Mouse (Mus musculus): ENCODE measurements around the gene Cds2. TPM values are rescaled to one million over a fixed set of nuclear protein-coding genes. Genes with fewer than 3 reads are reported as not detected.
"Not testable (repeated sequence)": the region's sequence is repeated elsewhere in the genome, so short reads cannot be mapped to it uniquely, and the experiment has no call there.

Gene Cds2
- polyA plus RNA-seq (2015; fragmentation: Nextera tagmentation; extraction: Ambion mirVana), result 8.8 and 9.6 TPM in 2 replicates

- H3K9ac ChIP-seq, result peak within 1 kb of the TSS; percentile 92
- H3K27ac ChIP-seq (replicated peaks), result peak within 1 kb of the TSS; percentile 86
- H3K27me3 ChIP-seq, result no peaks in the 10 kb centered on the region
- H3K4me1 ChIP-seq (replicated peaks), result peaks cover 34% of the 10 kb centered on the region
- no peaks in the 10 kb centered on the region for H3K36me3 ChIP-seq (replicated peaks)
- whole genome bisulfite sequencing (ENCODE audit: insufficient replicate concordance), result under 1% methylated on average over 47 of the region's 49 CpGs
- no peaks in the 10 kb centered on the region for H3K9me3 ChIP-seq (replicated peaks)
- peak; percentile 97 for ATAC-seq (ENCODE audit: insufficient read depth)
- peak within 1 kb of the TSS; percentile 92 for H3K4me2 ChIP-seq
- peak within 1 kb of the TSS; percentile 96 for H3K4me3 ChIP-seq (replicated peaks)
Measured at GRCm38 (mm10) chr2:132262879-132263398, at the start of gene Cds2. Gene Cds2 (plus strand): TSS chr2:132263148.

GRCm38 (mm10) chr2:132221611-132222073 lies 41.3 kb upstream of the Cds2 start:
- H3K4me3 ChIP-seq (replicated peaks), result no peak overlapping the region
- no peaks in the 10 kb centered on the region for H3K27me3 ChIP-seq
- WGBS (ENCODE audit: insufficient replicate concordance), result 51% methylated on average over 11 of the region's 11 CpGs
- ATAC-seq (ENCODE audit: insufficient read depth), result no peak
- no peak overlapping the region for H3K27ac ChIP-seq (replicated peaks)
- no peaks in the 10 kb centered on the region for H3K4me1 ChIP-seq (replicated peaks)
- no peak overlapping the region for H3K4me2 ChIP-seq
- H3K9ac ChIP-seq, result no peak overlapping the region
- no peaks in the 10 kb centered on the region for H3K36me3 ChIP-seq (replicated peaks)
- no peaks in the 10 kb centered on the region for H3K9me3 ChIP-seq (replicated peaks)

GRCm38 (mm10) chr2:132224359-132224758 lies 38.6 kb upstream of the Cds2 start:
- 49% methylated on average over 4 of the region's 4 CpGs for WGBS (ENCODE audit: insufficient replicate concordance)
- no peaks in the 10 kb centered on the region for H3K27me3 ChIP-seq
- no peaks in the 10 kb centered on the region for H3K9me3 ChIP-seq (replicated peaks)
- no peak overlapping the region for H3K4me2 ChIP-seq
- H3K36me3 ChIP-seq (replicated peaks), result no peaks in the 10 kb centered on the region
- no peaks in the 10 kb centered on the region for H3K4me1 ChIP-seq (replicated peaks)
- ATAC-seq (ENCODE audit: insufficient read depth), result no peak
- no peak overlapping the region for H3K9ac ChIP-seq
- H3K4me3 ChIP-seq (replicated peaks), result no peak overlapping the region
- H3K27ac ChIP-seq (replicated peaks), result no peak overlapping the region

GRCm38 (mm10) chr2:132232413-132232945 lies 30.5 kb upstream of the Cds2 start:
- Histone ChIP-seq H3K4me1 (replicated peaks) (no peaks in the 10 kb centered on the region), H3K4me3 (replicated peaks) (no peak overlapping the region), H3K9me3 (replicated peaks) (no peaks in the 10 kb centered on the region), H3K36me3 (replicated peaks) (no peaks in the 10 kb centered on the region), H3K27me3 (no peaks in the 10 kb centered on the region), H3K27ac (replicated peaks) (no peak overlapping the region), H3K4me2 (no peak overlapping the region), H3K9ac (no peak overlapping the region)
- ATAC-seq (ENCODE audit: insufficient read depth), result no peak
- 81% methylated on average over 3 of the region's 3 CpGs for WGBS (ENCODE audit: insufficient replicate concordance)

- H3K9me3 ChIP-seq (replicated peaks), result no peaks in the 10 kb centered on the region
- no peaks in the 10 kb centered on the region for H3K27me3 ChIP-seq
- H3K4me1 ChIP-seq (replicated peaks), result no peaks in the 10 kb centered on the region
- ATAC-seq (ENCODE audit: insufficient read depth), result no peak
- H3K36me3 ChIP-seq (replicated peaks), result peaks cover 14% of the 10 kb centered on the region; the same call in 1 of the 2 replicates
- 64% methylated on average over 16 of the region's 16 CpGs for WGBS (ENCODE audit: insufficient replicate concordance)
- no peak overlapping the region for H3K9ac ChIP-seq
- no peak overlapping the region for H3K27ac ChIP-seq (replicated peaks)
- no peak overlapping the region for H3K4me2 ChIP-seq
- H3K4me3 ChIP-seq (replicated peaks), result no peak overlapping the region
Measured at GRCm38 (mm10) chr2:132233985-132234765, 28.8 kb upstream of the Cds2 start.

- Histone ChIP-seq H3K27me3 (no peaks in the 10 kb centered on the region), H3K4me3 (replicated peaks) (no peak overlapping the region), H3K27ac (replicated peaks) (no peak overlapping the region), H3K4me1 (replicated peaks) (no peaks in the 10 kb centered on the region), H3K9ac (no peak overlapping the region), H3K36me3 (replicated peaks) (peaks cover 14% of the 10 kb centered on the region; the same call in 1 of the 2 replicates), H3K9me3 (replicated peaks) (no peaks in the 10 kb centered on the region), H3K4me2 (no peak overlapping the region)
- no peak for ATAC-seq (ENCODE audit: insufficient read depth)
- WGBS (ENCODE audit: insufficient replicate concordance), result 40% methylated on average over 2 of the region's 2 CpGs
Measured at GRCm38 (mm10) chr2:132235291-132235690, 27.7 kb upstream of the Cds2 start.

- H3K27ac ChIP-seq (replicated peaks), result no peak overlapping the region
- no peak overlapping the region for H3K4me3 ChIP-seq (replicated peaks)
- WGBS (ENCODE audit: insufficient replicate concordance), result 63% methylated on average over 7 of the region's 7 CpGs
- H3K36me3 ChIP-seq (replicated peaks), result peaks cover 19% of the 10 kb centered on the region
- H3K4me2 ChIP-seq, result no peak overlapping the region
- H3K9me3 ChIP-seq (replicated peaks), result no peaks in the 10 kb centered on the region
- ATAC-seq (ENCODE audit: insufficient read depth), result no peak
- no peaks in the 10 kb centered on the region for H3K4me1 ChIP-seq (replicated peaks)
- H3K27me3 ChIP-seq, result no peaks in the 10 kb centered on the region
- H3K9ac ChIP-seq, result no peak overlapping the region
Measured at GRCm38 (mm10) chr2:132235975-132236374, 27.0 kb upstream of the Cds2 start.

- not testable (repeated sequence) for H3K9me3 ChIP-seq (replicated peaks); H3K27ac ChIP-seq (replicated peaks); H3K4me1 ChIP-seq (replicated peaks); H3K4me3 ChIP-seq (replicated peaks); ATAC-seq (ENCODE audit: insufficient read depth); H3K9ac ChIP-seq; H3K27me3 ChIP-seq; H3K4me2 ChIP-seq
- peaks cover 52% of the 10 kb centered on the region for H3K36me3 ChIP-seq (replicated peaks)
- 74% methylated on average over 3 of the region's 3 CpGs for WGBS (ENCODE audit: insufficient replicate concordance)
Measured at GRCm38 (mm10) chr2:132239434-132239833, 23.5 kb upstream of the Cds2 start.

GRCm38 (mm10) chr2:132240457-132240856 lies 22.5 kb upstream of the Cds2 start:
- peaks cover 62% of the 10 kb centered on the region for H3K36me3 ChIP-seq (replicated peaks)
- ATAC-seq (ENCODE audit: insufficient read depth); H3K27ac ChIP-seq (replicated peaks); H3K9ac ChIP-seq; H3K9me3 ChIP-seq (replicated peaks); H3K27me3 ChIP-seq; H3K4me1 ChIP-seq (replicated peaks); H3K4me2 ChIP-seq; H3K4me3 ChIP-seq (replicated peaks): not testable (repeated sequence)
- 40% methylated on average over 10 of the region's 10 CpGs for WGBS (ENCODE audit: insufficient replicate concordance)

GRCm38 (mm10) chr2:132243370-132243769 lies 19.6 kb upstream of the Cds2 start:
- Histone ChIP-seq H3K9ac (no peak overlapping the region), H3K4me2 (no peak overlapping the region), H3K36me3 (replicated peaks) (peaks cover 75% of the 10 kb centered on the region), H3K27me3 (no peaks in the 10 kb centered on the region), H3K4me1 (replicated peaks) (peaks cover 27% of the 10 kb centered on the region), H3K27ac (replicated peaks) (no peak overlapping the region), H3K9me3 (replicated peaks) (no peaks in the 10 kb centered on the region), H3K4me3 (replicated peaks) (no peak overlapping the region)
- 82% methylated on average over 3 of the region's 3 CpGs for WGBS (ENCODE audit: insufficient replicate concordance)
- ATAC-seq (ENCODE audit: insufficient read depth), result no peak

- ATAC-seq (ENCODE audit: insufficient read depth), result peak; percentile 78
- Histone ChIP-seq H3K27ac (replicated peaks) (peak within 1 kb of the TSS; percentile 84), H3K4me3 (replicated peaks) (peak within 1 kb of the TSS; percentile 72), H3K4me1 (replicated peaks) (peaks cover 53% of the 10 kb centered on the region), H3K9ac (peak within 1 kb of the TSS; percentile 66), H3K36me3 (replicated peaks) (peaks cover 77% of the 10 kb centered on the region), H3K9me3 (replicated peaks) (no peaks in the 10 kb centered on the region), H3K4me2 (peak within 1 kb of the TSS; percentile 91), H3K27me3 (no peaks in the 10 kb centered on the region)
- WGBS (ENCODE audit: insufficient replicate concordance), result 3% methylated on average over 50 of the region's 50 CpGs
Measured at GRCm38 (mm10) chr2:132247539-132248313, 15.2 kb upstream of the Cds2 start, which contains the start of gene Tmem230. Gene Tmem230 (minus strand): TSS chr2:132247807.

Measured in liver, embryonic 15.5 days (tissue).